Mouse (Mus musculus): ENCODE measurements at regions not wholly inside any gene's neighbourhood (a gene's known extent, or its start where the extent isn't known, plus 50 kb on each side); places are given as distances from the start of the nearest gene placed in this dataset.
"Not testable (repeated sequence)": the region's sequence is repeated elsewhere in the genome, so short reads cannot be mapped to it uniquely, and the experiment has no call there.

GRCm38 (mm10) chr16:15157852-15158251 lies 159.4 kb upstream of the Gm21897 start:
- no peak for DNase-seq (ENCODE audit: low read depth)

- no peak for DNase-seq (ENCODE audit: low read depth)
These were observed 141.7 kb upstream of the Gm21897 start for GRCm38 (mm10) chr16:15175516-15175915.

- no peak for DNase-seq (ENCODE audit: low read depth)
These were observed 131.5 kb upstream of the Gm21897 start for GRCm38 (mm10) chr16:15185714-15186113.

GRCm38 (mm10) chr16:15194926-15195711 lies 122.1 kb upstream of the Gm21897 start:
- no peak for DNase-seq (ENCODE audit: low read depth)

- DNase-seq (ENCODE audit: low read depth) = not testable (repeated sequence)
These were observed 121.3 kb upstream of the Gm21897 start for GRCm38 (mm10) chr16:15195931-15196330.

GRCm38 (mm10) chr16:15196855-15197254 lies 120.4 kb upstream of the Gm21897 start:
- DNase-seq (ENCODE audit: low read depth) = no peak

- no peak for DNase-seq (ENCODE audit: low read depth)
These were observed 101.3 kb upstream of the Gm21897 start for GRCm38 (mm10) chr16:15215921-15216320.

- no peak for DNase-seq (ENCODE audit: low read depth)
These were observed 96.2 kb upstream of the Gm21897 start for GRCm38 (mm10) chr16:15220961-15221547.

- no peak for DNase-seq (ENCODE audit: low read depth)
These were observed 79.4 kb upstream of the Gm21897 start for GRCm38 (mm10) chr16:15237836-15238235.

- no peak for DNase-seq (ENCODE audit: low read depth)
These were observed 78.8 kb upstream of the Gm21897 start for GRCm38 (mm10) chr16:15238449-15238848.

- no peak for DNase-seq (ENCODE audit: low read depth)
These were observed 67.1 kb upstream of the Gm21897 start for GRCm38 (mm10) chr16:15250186-15250585.

GRCm38 (mm10) chr16:15251686-15252085 lies 65.6 kb upstream of the Gm21897 start:
- no peak for DNase-seq (ENCODE audit: low read depth)

GRCm38 (mm10) chr16:15252666-15253347 lies 64.5 kb upstream of the Gm21897 start:
- DNase-seq (ENCODE audit: low read depth) = no peak

GRCm38 (mm10) chr16:15253348-15253693 lies 63.9 kb upstream of the Gm21897 start:
- DNase-seq (ENCODE audit: low read depth) = no peak

GRCm38 (mm10) chr16:15254669-15255068 lies 62.6 kb upstream of the Gm21897 start:
- no peak for DNase-seq (ENCODE audit: low read depth)

GRCm38 (mm10) chr16:15259474-15259873 lies 57.8 kb upstream of the Gm21897 start:
- DNase-seq (ENCODE audit: low read depth) = no peak

GRCm38 (mm10) chr16:15260069-15260468 lies 57.2 kb upstream of the Gm21897 start:
- no peak for DNase-seq (ENCODE audit: low read depth)
